Mouse (Mus musculus): Measurements from ENCODE around the gene Gtf2a1l.

Gtf2a1l gene

GRCm38 (mm10) chr17:88658510-88658909 is 9.9 kb upstream of the Gtf2a1l start:
- DNase-seq = no peak

GRCm38 (mm10) chr17:88666076-88666475 is 2.4 kb upstream of the Gtf2a1l start:
- DNase-seq = no peak

DNA sequence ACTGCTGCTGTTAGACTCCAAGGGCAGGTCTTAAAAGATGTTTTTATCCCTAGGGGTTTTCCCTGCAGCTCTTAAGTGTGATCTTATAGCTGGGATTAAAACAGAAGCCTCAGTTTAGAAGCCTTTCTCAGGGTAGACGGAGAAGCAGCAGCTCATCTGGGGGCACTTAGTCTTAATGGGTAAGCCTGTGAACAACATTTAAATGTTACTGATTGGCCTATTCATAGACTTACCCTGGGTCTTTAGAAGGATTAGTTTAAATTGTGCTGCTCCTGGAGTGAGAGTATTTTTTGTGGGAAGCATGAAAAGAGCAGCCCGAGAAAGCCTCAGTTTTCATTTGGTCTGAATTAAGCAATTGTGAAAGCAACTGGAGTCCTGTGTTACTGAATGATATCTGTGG is 1.5 kb downstream of the Gtf2a1l start:
- no peak for DNase-seq

- no peak for DNase-seq
Observed at GRCm38 (mm10) chr17:88670800-88671199, 2.3 kb downstream of the Gtf2a1l start.

DNA sequence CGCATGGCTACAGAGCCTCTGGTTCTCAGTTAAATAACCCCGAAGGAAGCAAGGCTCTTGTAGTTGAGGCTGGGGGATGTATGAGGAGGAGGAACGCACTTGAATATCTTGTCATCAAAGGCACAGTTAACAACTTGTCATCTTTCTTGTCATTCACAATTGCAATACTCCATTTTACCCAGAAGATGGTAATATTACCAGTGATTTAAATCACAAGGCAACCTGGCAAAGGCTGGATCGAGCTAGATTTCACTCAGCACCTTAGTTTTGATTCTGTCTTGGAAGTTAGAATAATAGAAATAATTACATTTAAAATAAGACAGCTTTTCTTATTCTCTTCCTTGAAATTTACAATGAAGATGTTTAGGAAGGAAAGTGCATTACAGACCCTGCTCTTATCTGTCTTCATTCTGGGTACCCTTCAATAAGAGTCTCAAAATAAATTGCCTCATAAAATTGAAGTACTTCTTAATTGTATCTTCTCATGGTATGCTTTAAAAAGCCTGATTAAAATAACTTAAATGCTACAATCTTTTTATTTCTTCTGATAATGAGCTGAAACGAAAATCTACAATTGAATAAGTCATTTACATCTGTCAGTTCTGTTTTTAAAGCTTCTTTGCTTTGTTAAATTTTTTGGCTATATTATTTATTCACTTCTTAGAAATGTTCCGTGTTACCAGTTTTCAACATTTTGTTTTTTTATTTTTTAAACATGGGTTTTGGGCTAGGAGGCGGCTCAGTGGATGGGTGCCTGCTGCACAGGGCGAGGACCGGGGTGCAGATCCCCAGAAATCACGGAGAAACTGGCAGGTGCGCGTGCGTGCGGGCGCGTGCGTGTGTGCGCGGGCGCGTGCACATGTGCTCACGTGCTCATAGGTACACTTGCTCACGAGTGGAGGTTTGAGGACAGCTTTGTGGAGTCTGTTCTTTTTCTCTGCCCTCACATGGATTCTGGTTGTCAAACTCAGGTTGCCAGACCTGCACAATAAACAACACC is 7.2 kb downstream of the Gtf2a1l start:
- DNase-seq = no peak

DNA sequence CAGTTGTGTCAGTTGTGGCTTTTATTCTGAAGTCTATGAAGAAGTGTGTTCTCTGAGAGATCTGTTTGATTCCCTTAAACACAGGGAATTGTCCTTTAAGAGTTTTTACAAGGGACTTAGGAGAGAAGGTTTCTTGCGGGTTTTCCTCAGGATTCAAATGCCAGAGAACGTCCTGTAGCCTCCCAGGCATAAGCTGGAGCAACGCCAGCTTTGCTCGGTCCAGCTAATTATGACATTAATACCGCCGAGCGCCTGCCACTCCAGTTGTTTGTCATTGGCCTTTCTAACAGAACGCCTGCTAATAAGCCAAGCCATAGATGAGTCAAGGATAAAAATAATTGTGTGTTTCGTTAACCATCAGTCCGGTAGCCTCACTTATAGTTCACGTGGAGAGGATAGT is 19.8 kb downstream of the Gtf2a1l start:
- no peak for DNase-seq

- DNase-seq = no peak
Observed at GRCm38 (mm10) chr17:88696656-88697333, 28.3 kb downstream of the Gtf2a1l start.

GRCm38 (mm10) chr17:88700901-88701300 is 32.4 kb downstream of the Gtf2a1l start:
- no peak for DNase-seq

GRCm38 (mm10) chr17:88702345-88702744 is 33.9 kb downstream of the Gtf2a1l start:
- DNase-seq = no peak

- DNase-seq = no peak
Observed at GRCm38 (mm10) chr17:88703112-88703511, 34.7 kb downstream of the Gtf2a1l start.

- DNase-seq = no peak
Observed at GRCm38 (mm10) chr17:88706231-88706649, 37.8 kb downstream of the Gtf2a1l start.

- DNase-seq = no peak
Observed at GRCm38 (mm10) chr17:88749646-88750045, 81.2 kb downstream of the Gtf2a1l start.

- peak; percentile 15 to 23 for DNase-seq
Observed at GRCm38 (mm10) chr17:88752827-88753471, 84.5 kb downstream of the Gtf2a1l start.

- no peak for DNase-seq
Observed at GRCm38 (mm10) chr17:88753472-88753857, 85.0 kb downstream of the Gtf2a1l start.

DNA sequence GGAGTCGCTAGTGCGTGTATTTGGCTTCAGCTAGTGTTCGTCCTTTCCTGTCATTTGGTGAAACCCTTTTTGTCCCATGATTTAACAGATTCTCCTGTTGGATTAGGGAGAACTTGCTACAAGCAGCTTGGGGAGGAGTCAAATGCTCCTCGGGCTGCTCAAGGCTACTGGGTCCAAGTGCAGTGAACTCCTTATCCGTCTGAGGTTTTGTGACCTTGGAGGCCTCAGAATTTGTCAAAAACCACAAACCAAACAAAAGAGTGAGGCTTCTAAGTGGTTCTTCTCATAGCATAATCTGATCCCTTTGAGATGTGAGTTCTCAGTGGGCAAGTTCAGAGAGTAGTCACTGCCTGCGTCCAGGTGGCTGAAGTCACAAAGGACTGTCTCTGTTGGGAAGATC is 87.3 kb downstream of the Gtf2a1l start:
- DNase-seq = no peak

DNA sequence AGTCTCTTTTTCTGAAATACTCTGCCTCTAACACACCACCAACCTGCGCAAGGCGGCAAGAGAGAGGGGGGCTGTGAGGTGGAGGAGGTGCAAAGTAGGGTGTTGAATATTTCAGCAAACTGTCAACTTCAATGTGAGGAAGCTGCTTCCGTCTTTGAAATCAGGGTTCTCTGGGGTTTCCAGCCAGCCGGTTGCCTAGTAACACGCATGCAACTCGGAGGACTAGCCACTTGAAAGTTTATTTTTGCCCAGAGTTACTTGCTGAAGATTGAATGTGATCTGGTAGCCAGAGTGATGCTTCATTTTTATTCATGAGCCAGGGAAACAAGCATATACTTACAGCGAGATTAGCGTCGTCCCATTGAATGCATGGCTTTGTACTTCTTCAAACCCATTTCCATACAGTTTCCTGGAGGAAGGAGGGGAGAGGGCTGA is 89.6 kb downstream of the Gtf2a1l start:
- no peak for DNase-seq

DNA sequence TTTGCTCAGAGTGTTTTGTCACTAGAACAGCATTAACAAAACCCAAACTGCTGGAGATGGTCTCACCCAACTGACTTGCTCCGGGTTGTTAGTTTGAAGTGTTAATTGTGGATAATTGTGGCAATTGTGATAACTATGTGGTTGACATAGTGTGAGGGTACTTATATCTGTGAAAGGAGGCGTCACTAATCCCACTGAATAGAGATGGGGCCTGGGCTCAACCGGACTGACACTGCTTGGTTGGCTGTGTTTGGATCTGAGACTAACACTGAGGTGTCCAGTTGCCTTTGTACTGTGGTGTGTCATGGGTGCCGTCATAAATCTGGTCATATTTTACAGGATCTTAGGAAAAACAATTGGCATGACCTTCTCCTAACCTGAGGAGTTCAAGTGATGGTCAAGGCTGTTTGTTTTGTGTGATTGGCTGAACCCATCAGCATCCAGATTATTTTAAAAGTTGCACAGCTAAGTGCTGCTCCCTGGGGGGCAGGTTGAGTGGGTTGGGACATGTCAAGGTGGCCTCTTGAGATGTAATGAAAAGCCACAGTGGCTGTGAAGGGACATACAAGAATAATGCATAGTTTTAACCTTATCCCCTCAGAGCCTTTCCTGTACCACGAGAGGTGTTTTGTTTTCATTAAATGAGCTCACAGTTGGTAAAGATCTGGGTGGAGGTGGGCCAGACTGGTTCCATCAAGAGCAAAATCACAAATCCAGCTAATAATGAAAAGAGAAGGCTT is 95.1 kb downstream of the Gtf2a1l start:
- no peak for DNase-seq

DNA sequence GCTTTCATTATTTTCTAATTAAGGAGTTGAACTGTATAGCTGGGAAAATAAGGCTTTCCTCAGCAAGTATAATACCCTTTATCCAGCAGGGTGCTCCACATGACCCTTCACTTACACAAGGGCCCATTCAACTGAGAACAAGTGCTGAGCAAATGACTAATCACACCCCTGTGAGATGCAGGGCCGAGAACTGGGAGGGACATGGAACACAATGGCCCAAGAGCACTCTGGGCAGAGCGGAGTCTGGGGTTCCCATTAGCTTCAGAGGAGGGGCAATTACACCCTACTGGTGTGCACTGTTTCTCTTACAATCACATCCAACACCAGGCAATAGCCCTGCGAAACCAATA is 95.7 kb downstream of the Gtf2a1l start:
- DNase-seq = no peak

All from cerebellum, postnatal 36 days (tissue).